Mouse (Mus musculus): ENCODE data around the gene Olfr721-ps1.
A peak's percentile ranks its signal among the peaks of the same experiment; 100 is the strongest.

Gene Olfr721-ps1

GRCm38 (mm10) chr14:14400998-14401397 lies at the start of gene Olfr721-ps1:
Olfr721-ps1 (plus strand) TSS chr14:14401298.
- DNase-seq = no peak

GRCm38 (mm10) chr14:14351721-14352590 lies 49.1 kb upstream of the Olfr721-ps1 start:
- DNase-seq = peak; percentile 83

- no peak for DNase-seq
Observed at GRCm38 (mm10) chr14:14352606-14353005, 48.5 kb upstream of the Olfr721-ps1 start.

GRCm38 (mm10) chr14:14353081-14353732 lies 47.9 kb upstream of the Olfr721-ps1 start:
- DNase-seq = no peak

- DNase-seq = peak; percentile 84
Observed at GRCm38 (mm10) chr14:14353740-14354510, 47.2 kb upstream of the Olfr721-ps1 start.

- peak; percentile 86 for DNase-seq
Observed at GRCm38 (mm10) chr14:14354511-14355359, 46.4 kb upstream of the Olfr721-ps1 start.

GRCm38 (mm10) chr14:14355360-14355646 lies 45.8 kb upstream of the Olfr721-ps1 start:
- peak; percentile 63 for DNase-seq

GRCm38 (mm10) chr14:14395535-14395934 lies 5.6 kb upstream of the Olfr721-ps1 start:
- no peak for DNase-seq

GRCm38 (mm10) chr14:14436078-14436658 lies 35.1 kb downstream of the Olfr721-ps1 start:
- DNase-seq = no peak
